Mouse (Mus musculus): ENCODE data around the gene Ubash3a. TPM values are rescaled to one million over a fixed set of nuclear protein-coding genes. Genes with fewer than 3 reads are reported as not detected.
A peak's percentile ranks its signal among the peaks of the same experiment; 100 is the strongest.

The Ubash3a gene
- polyA plus RNA-seq, 1 experiment from 2014 or later = 8.3 TPM

DNA sequence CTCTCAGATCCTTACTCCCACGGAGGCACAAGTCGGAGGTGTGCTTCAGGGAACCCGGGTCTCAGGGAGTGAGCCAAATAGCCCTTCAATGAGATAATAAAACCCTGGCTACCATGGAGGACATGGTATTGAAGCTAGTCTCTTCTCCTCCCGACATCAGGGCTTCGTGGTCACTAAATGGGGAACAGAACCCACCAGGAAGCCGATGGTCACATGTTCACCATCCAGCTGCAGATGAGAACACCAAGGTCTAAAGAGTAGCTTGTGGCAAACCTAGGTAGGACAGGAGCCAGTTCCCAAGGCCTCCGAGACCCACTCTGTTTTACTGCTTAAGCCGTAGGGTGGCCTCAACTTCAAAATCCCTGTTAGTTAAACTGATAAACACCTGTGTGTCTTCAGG is 981 bp downstream of the Ubash3a start:
- WGBS = 82% methylated on average over 8 of the region's 8 CpGs
- H3K4me1 ChIP-seq (ENCODE audit: control insufficient read depth, insufficient read depth, low read length) = peaks cover 7% of the 10 kb centered on the region; the same call in 1 of the 2 replicates
- no peak for ATAC-seq (replicated peaks; ENCODE audit: extremely low read depth, insufficient read depth, low FRiP score)
- no peak overlapping the region for H3K27ac ChIP-seq (ENCODE audit: low read length)
- H3K4me2 ChIP-seq (ENCODE audit: low read depth, low read length) = peak overlapping the region; percentile 34
- no peaks in the 10 kb centered on the region for H3K9me3 ChIP-seq (replicated peaks; ENCODE audit: control insufficient read depth, low read length)
- H3K9ac ChIP-seq (ENCODE audit: low read length) = no peak overlapping the region
- H3K4me3 ChIP-seq (ENCODE audit: low read length) = peak overlapping the region; percentile 36; the same call in 1 of the 2 replicates
- H3K36me3 ChIP-seq (ENCODE audit: control insufficient read depth, insufficient read depth) = no peaks in the 10 kb centered on the region
- no peaks in the 10 kb centered on the region for H3K27me3 ChIP-seq (ENCODE audit: control insufficient read depth, insufficient read depth, low read length)

DNA sequence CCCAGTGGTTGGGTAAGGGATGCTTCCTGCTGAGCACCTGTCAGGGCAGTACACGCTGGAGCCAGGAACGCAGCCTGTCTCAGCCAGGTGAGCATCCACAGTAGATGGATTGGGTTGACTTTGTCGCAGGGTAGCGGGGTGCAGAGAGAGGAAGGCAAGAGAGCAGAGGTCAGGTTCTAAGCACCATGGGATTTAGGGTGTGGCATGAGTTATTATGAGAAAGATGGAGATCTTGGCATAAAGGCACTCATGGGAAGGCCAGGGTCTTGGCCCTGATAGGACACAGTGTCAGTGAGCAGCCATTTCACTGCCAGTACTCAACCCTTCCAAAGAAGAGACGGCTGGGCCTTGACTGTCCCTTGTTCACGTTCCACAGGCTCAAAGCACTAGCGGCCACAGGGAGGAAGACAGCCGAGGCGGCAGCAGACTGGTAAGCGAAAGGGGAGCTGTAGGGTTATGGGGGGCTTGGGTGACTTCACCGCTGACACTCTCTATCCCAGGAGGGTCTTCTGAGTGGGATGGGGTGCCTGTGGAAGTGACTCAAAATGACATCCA is 1.8 kb downstream of the Ubash3a start:
- Histone ChIP-seq H3K9me3 (replicated peaks; ENCODE audit: control insufficient read depth, low read length) (no peaks in the 10 kb centered on the region), H3K9ac (ENCODE audit: low read length) (no peak overlapping the region), H3K4me2 (ENCODE audit: low read depth, low read length) (no peak overlapping the region; the same call in 1 of the 2 replicates), H3K4me3 (ENCODE audit: low read length) (no peak overlapping the region), H3K36me3 (ENCODE audit: control insufficient read depth, insufficient read depth) (no peaks in the 10 kb centered on the region), H3K4me1 (ENCODE audit: control insufficient read depth, insufficient read depth, low read length) (peaks cover 7% of the 10 kb centered on the region; the same call in 1 of the 2 replicates), H3K27ac (ENCODE audit: low read length) (no peak overlapping the region), H3K27me3 (ENCODE audit: control insufficient read depth, insufficient read depth, low read length) (no peaks in the 10 kb centered on the region)
- WGBS = 85% methylated on average over 11 of the region's 11 CpGs
- no peak for ATAC-seq (replicated peaks; ENCODE audit: extremely low read depth, insufficient read depth, low FRiP score)

DNA sequence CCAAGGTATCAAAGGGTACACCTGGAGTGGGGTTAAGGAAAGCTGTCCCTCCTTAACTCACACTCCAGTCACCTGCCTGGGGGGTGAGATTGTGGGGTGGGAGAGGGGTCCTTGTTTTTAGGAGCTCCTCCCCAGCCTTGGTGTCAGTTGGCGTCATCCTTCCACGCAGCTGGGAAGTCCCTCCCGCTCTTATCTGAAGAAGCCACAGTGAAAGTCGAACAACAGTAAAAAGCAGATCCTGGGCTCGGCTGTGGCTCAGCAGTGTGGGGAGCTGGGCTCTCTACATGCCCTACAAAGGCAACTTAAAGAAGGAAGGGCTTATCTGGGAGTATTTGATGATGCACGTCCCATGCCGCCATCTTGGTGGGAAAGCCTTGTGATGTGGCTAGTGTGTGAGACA is 2.6 kb downstream of the Ubash3a start:
- no peak overlapping the region for H3K9ac ChIP-seq (ENCODE audit: low read length)
- H3K36me3 ChIP-seq (ENCODE audit: control insufficient read depth, insufficient read depth) = no peaks in the 10 kb centered on the region
- H3K4me2 ChIP-seq (ENCODE audit: low read depth, low read length) = no peak overlapping the region
- no peak overlapping the region for H3K27ac ChIP-seq (ENCODE audit: low read length)
- 62% methylated on average over 7 of the region's 7 CpGs for WGBS
- no peak overlapping the region for H3K4me3 ChIP-seq (ENCODE audit: low read length)
- peaks cover 7% of the 10 kb centered on the region; the same call in 1 of the 2 replicates for H3K4me1 ChIP-seq (ENCODE audit: control insufficient read depth, insufficient read depth, low read length)
- ATAC-seq (replicated peaks; ENCODE audit: extremely low read depth, insufficient read depth, low FRiP score) = no peak
- no peaks in the 10 kb centered on the region for H3K9me3 ChIP-seq (replicated peaks; ENCODE audit: control insufficient read depth, low read length)
- H3K27me3 ChIP-seq (ENCODE audit: control insufficient read depth, insufficient read depth, low read length) = no peaks in the 10 kb centered on the region

DNA sequence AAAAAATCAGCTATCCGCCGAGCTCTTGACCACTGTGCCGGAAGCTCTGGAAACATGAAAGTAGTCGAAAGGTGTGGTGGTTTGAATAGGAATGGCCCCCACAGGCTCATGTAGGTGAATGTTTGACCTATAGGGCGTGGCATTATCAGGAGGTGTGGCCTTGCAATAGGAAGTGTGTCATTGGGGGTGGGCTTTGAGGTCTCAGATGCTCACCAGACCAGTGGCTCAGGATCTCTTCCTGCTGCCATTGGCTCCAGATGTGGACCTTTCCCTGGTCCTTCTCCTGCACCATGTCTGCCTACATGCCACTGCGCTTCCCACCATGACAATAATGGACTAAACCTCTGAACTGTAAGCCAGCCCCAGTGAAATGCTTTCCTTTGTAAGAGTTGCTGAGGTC is 4.2 kb downstream of the Ubash3a start:
- Histone ChIP-seq H3K9me3 (replicated peaks; ENCODE audit: control insufficient read depth, low read length) (no peaks in the 10 kb centered on the region), H3K27ac (ENCODE audit: low read length) (no peak overlapping the region), H3K4me1 (ENCODE audit: control insufficient read depth, insufficient read depth, low read length) (peaks cover 7% of the 10 kb centered on the region; the same call in 1 of the 2 replicates), H3K4me2 (ENCODE audit: low read depth, low read length) (no peak overlapping the region), H3K4me3 (ENCODE audit: low read length) (no peak overlapping the region), H3K36me3 (ENCODE audit: control insufficient read depth, insufficient read depth) (no peaks in the 10 kb centered on the region), H3K27me3 (ENCODE audit: control insufficient read depth, insufficient read depth, low read length) (no peaks in the 10 kb centered on the region), H3K9ac (ENCODE audit: low read length) (no peak overlapping the region)
- WGBS = 87% methylated on average over 6 of the region's 6 CpGs
- no peak for ATAC-seq (replicated peaks; ENCODE audit: extremely low read depth, insufficient read depth, low FRiP score)

DNA sequence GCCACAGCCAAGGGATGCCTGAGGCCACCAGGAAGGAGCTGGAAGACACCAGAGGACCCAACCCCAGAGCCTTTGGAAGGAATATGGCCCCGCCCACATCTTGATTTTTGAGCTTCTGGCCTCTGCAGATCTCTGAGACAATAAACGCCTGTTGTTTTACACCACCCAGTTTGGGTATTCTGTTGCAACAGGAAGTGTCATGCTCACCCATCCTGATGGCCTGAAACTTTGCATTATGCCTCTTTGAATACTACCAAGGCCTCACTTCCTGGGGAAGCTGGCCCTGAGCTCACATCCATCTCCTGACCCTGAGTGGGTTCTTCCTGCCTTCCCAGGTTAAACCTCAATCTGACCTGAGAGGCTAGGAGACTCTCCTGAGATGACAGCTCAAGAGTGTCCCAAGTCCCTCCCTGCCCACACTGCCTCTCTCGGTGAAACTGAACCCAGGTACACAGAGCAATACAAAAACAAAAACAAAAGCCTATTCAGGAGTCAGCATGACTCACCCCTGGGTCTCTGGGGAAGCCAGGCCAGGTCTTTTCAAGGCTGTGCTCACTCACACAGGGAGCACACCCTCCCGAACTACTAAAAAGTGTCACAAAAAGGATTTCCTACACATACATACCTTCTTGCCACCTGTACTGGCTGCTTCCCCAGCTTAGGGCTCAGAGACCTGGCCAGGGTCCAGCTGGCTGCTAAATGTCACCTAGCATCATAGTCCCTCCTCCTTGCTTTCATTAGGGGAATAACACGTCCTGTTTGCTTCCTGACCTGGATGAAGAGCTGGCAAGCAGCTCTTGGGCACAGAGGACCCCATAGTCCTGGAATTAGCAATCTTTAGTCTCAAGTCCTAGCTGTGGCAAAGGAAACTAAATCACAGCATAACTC is 8.6 kb downstream of the Ubash3a start:
- Histone ChIP-seq H3K36me3 (ENCODE audit: control insufficient read depth, insufficient read depth) (no peaks in the 10 kb centered on the region), H3K4me1 (ENCODE audit: control insufficient read depth, insufficient read depth, low read length) (no peaks in the 10 kb centered on the region), H3K4me3 (ENCODE audit: low read length) (no peak overlapping the region), H3K27ac (ENCODE audit: low read length) (no peak overlapping the region), H3K4me2 (ENCODE audit: low read depth, low read length) (no peak overlapping the region), H3K9me3 (replicated peaks; ENCODE audit: control insufficient read depth, low read length) (no peaks in the 10 kb centered on the region), H3K9ac (ENCODE audit: low read length) (no peak overlapping the region), H3K27me3 (ENCODE audit: control insufficient read depth, insufficient read depth, low read length) (no peaks in the 10 kb centered on the region)
- ATAC-seq (replicated peaks; ENCODE audit: extremely low read depth, insufficient read depth, low FRiP score) = no peak
- WGBS = 48% methylated on average over 5 of the region's 5 CpGs

DNA sequence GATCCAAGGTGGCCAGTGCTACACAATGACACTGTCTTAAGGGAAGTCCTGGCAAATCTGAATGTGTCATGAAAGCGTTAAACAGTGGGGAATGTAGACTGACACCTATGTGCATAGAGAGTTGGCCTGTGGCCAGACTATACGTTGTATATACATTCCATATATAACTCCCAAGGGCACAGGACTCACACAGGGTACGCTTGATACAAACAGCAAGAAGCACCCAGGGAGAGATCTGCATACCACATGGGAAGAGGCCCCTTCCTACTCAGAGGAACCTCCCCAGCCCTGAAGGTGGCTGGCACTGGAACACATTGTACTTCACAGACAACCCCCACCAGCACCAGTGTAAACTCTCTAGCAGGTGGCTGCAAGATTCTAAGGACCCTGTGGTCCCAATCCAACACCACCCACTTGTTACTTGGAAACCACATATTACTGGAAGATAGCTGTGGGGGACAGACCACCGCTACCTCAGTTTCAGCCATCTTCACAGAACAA is 15.2 kb downstream of the Ubash3a start:
- Histone ChIP-seq H3K4me2 (ENCODE audit: low read depth, low read length) (no peak overlapping the region), H3K27ac (ENCODE audit: low read length) (no peak overlapping the region), H3K4me3 (ENCODE audit: low read length) (no peak overlapping the region), H3K36me3 (ENCODE audit: control insufficient read depth, insufficient read depth) (no peaks in the 10 kb centered on the region), H3K9me3 (replicated peaks; ENCODE audit: control insufficient read depth, low read length) (no peaks in the 10 kb centered on the region), H3K9ac (ENCODE audit: low read length) (no peak overlapping the region), H3K4me1 (ENCODE audit: control insufficient read depth, insufficient read depth, low read length) (peaks cover 2% of the 10 kb centered on the region; the same call in 1 of the 2 replicates), H3K27me3 (ENCODE audit: control insufficient read depth, insufficient read depth, low read length) (no peaks in the 10 kb centered on the region)
- ATAC-seq (replicated peaks; ENCODE audit: extremely low read depth, insufficient read depth, low FRiP score) = no peak
- 51% methylated on average over 4 of the region's 4 CpGs for WGBS

DNA sequence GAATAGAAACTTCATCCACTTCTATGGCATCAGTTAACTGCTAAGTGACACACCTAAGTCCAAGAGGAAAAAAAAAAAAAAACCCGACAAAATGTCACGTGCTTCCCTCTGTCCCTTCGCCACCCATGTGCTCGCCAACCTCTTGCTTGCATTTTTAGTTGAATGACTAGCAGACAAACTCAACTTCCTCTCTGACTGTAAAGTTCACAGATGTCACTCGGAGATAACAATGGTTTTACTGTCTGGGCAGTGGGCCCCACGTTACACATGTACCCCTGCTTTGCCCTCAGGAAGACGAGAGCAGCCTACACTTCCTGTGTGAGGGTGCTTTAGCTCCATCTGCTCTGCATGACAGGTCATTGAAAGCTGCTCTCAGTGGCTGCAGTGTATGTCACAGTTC is 16.2 kb downstream of the Ubash3a start:
- no peak overlapping the region for H3K4me2 ChIP-seq (ENCODE audit: low read depth, low read length)
- 0 out of 2 replicates have a peak overlapping the region, but pooled peaks have one; percentile 46 for H3K27ac ChIP-seq (ENCODE audit: low read length)
- no peaks in the 10 kb centered on the region for H3K27me3 ChIP-seq (ENCODE audit: control insufficient read depth, insufficient read depth, low read length)
- H3K9me3 ChIP-seq (replicated peaks; ENCODE audit: control insufficient read depth, low read length) = no peaks in the 10 kb centered on the region
- H3K4me1 ChIP-seq (ENCODE audit: control insufficient read depth, insufficient read depth, low read length) = peaks cover 2% of the 10 kb centered on the region; the same call in 1 of the 2 replicates
- ATAC-seq (replicated peaks; ENCODE audit: extremely low read depth, insufficient read depth, low FRiP score) = peak; percentile 42; the same call in 1 of the 2 replicates
- no peak overlapping the region for H3K9ac ChIP-seq (ENCODE audit: low read length)
- no peak overlapping the region for H3K4me3 ChIP-seq (ENCODE audit: low read length)
- no peaks in the 10 kb centered on the region for H3K36me3 ChIP-seq (ENCODE audit: control insufficient read depth, insufficient read depth)
- WGBS = 47% methylated on average over 7 of the region's 7 CpGs

DNA sequence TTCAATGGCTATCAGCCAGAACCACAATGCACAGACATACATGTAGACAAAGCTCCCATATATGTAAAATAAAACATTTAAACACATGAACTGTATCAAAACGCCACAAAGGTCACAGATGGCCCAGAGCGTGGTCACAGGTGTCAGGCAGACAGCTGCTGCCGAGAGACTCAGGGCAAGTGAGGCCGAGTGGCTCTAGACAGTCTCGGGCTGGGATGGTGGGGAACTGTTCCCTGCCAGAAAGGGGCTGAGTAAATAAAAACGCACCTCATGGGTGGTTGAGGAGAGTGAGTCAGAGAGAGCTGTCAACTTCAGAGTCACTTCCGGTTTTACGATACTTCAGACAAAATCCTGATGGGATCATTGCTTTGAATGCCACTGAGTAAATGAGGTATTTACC is 16.9 kb downstream of the Ubash3a start:
- peaks cover 2% of the 10 kb centered on the region; the same call in 1 of the 2 replicates for H3K4me1 ChIP-seq (ENCODE audit: control insufficient read depth, insufficient read depth, low read length)
- no peaks in the 10 kb centered on the region for H3K27me3 ChIP-seq (ENCODE audit: control insufficient read depth, insufficient read depth, low read length)
- no peaks in the 10 kb centered on the region for H3K9me3 ChIP-seq (replicated peaks; ENCODE audit: control insufficient read depth, low read length)
- WGBS = 71% methylated on average over 8 of the region's 8 CpGs
- H3K27ac ChIP-seq (ENCODE audit: low read length) = peak overlapping the region; percentile 18; the same call in 1 of the 2 replicates
- no peak for ATAC-seq (replicated peaks; ENCODE audit: extremely low read depth, insufficient read depth, low FRiP score)
- H3K36me3 ChIP-seq (ENCODE audit: control insufficient read depth, insufficient read depth) = no peaks in the 10 kb centered on the region
- no peak overlapping the region for H3K4me2 ChIP-seq (ENCODE audit: low read depth, low read length)
- no peak overlapping the region for H3K9ac ChIP-seq (ENCODE audit: low read length)
- no peak overlapping the region for H3K4me3 ChIP-seq (ENCODE audit: low read length)

DNA sequence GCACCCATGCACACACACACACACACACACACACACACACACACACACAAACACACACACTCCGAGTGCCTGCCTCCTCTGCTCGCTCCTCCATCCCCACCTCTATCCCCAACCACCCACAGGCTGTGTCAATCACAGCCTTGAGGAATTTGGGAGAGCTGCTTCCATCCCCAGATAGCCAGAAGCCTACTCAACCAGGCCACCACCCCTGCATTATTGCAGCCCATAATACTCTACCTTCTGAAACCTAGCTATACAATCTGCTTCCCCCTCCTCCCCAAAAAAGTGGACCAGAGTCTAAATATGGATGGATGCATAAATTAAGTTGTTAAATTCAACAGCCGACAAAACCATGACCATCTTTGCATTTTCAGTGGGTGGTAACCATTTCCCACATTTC is 18.7 kb downstream of the Ubash3a start:
- H3K4me2 ChIP-seq (ENCODE audit: low read depth, low read length) = no peak overlapping the region
- no peak overlapping the region for H3K9ac ChIP-seq (ENCODE audit: low read length)
- peaks cover 2% of the 10 kb centered on the region; the same call in 1 of the 2 replicates for H3K4me1 ChIP-seq (ENCODE audit: control insufficient read depth, insufficient read depth, low read length)
- H3K4me3 ChIP-seq (ENCODE audit: low read length) = no peak overlapping the region
- 59% methylated on average over 3 of the region's 3 CpGs for WGBS
- no peak overlapping the region for H3K27ac ChIP-seq (ENCODE audit: low read length)
- no peaks in the 10 kb centered on the region for H3K9me3 ChIP-seq (replicated peaks; ENCODE audit: control insufficient read depth, low read length)
- no peak for ATAC-seq (replicated peaks; ENCODE audit: extremely low read depth, insufficient read depth, low FRiP score)
- H3K27me3 ChIP-seq (ENCODE audit: control insufficient read depth, insufficient read depth, low read length) = no peaks in the 10 kb centered on the region
- no peaks in the 10 kb centered on the region for H3K36me3 ChIP-seq (ENCODE audit: control insufficient read depth, insufficient read depth)

Data from heart, embryonic 16.5 days (tissue).